Mouse (Mus musculus) C3H10T1/2 (cell line): Measurements from ENCODE around the gene Trim5. TPM values are rescaled to one million over a fixed set of nuclear protein-coding genes. Genes with fewer than 3 reads are reported as not detected.

Experiments used
- polyA plus RNA-seq, 2 experiments: library from polyadenylated mRNA; unstranded; fragments of >200 nt; fragmentation: generic; extraction: Trizol; gene quantifications; one replicate each; pipeline ENCODE4 v1.2.1; 2012; ENCODE audit warnings: missing spikeins in 2 of 2

Gene Trim5
- not detected for polyA plus RNA-seq

GRCm38 (mm10) chr7:104287576-104288443 is at the start of gene Trim5:
TSS of gene Trim5 (minus strand) at chr7:104288094.

GRCm38 (mm10) chr7:104329171-104329570 is 41.3 kb upstream of the Trim5 start, which contains the start of gene Trim34b:
TSS of gene Trim34b (plus strand) at chr7:104329471.

GRCm38 (mm10) chr7:104315369-104316080 is 27.6 kb upstream of the Trim5 start, which contains the start of gene Trim12a:
TSS of gene Trim12a (minus strand) at chr7:104315466.

GRCm38 (mm10) chr7:104244287-104245181 is 43.4 kb downstream of the Trim5 start, which contains the start of gene Trim34a:
TSS of gene Trim34a (plus strand) at chr7:104244457.

GRCm38 (mm10) chr7:104218701-104219569 is 69.0 kb downstream of the Trim5 start, which contains the start of gene Trim6:
TSS of gene Trim6 (plus strand) at chr7:104218793.

Other genes starting within 250 kb of the Trim5 start
- gene Olfr642, start 235.4 kb downstream of the Trim5 start, polyA plus RNA-seq: not detected
- not detected for gene 4930516K23Rik, start 226.6 kb downstream of the Trim5 start, polyA plus RNA-seq
- gene Olfr644, start 216.2 kb downstream of the Trim5 start, polyA plus RNA-seq: not detected
- gene Olfr645, start 202.6 kb downstream of the Trim5 start, polyA plus RNA-seq: not detected
- gene Olfr646, start 183.2 kb downstream of the Trim5 start, polyA plus RNA-seq: not detected
- not detected for gene Ubqln5, start 158.3 kb downstream of the Trim5 start, polyA plus RNA-seq
- gene Olfr643, start 150.7 kb downstream of the Trim5 start, polyA plus RNA-seq: not detected
- not detected for gene Ubqln3, start 144.8 kb downstream of the Trim5 start, polyA plus RNA-seq
- gene Ubqlnl, start 137.5 kb downstream of the Trim5 start, polyA plus RNA-seq: not detected
- gene Olfm5, start 123.3 kb downstream of the Trim5 start, polyA plus RNA-seq: not detected
- gene Olfr648, start 104.7 kb downstream of the Trim5 start, polyA plus RNA-seq: under 1 TPM in 1 of 2 experiments, not detected in 1; 0.01 TPM
- not detected for gene Olfr649, start 92.1 kb downstream of the Trim5 start, polyA plus RNA-seq
- gene Trim6, start 69.3 kb downstream of the Trim5 start, polyA plus RNA-seq: under 1 TPM; 0.07 to 0.15 TPM
- gene Trim34a, start 43.6 kb downstream of the Trim5 start, polyA plus RNA-seq: under 1 TPM; 0.01 to 0.54 TPM
- gene Trim12a, start 27.4 kb upstream of the Trim5 start, polyA plus RNA-seq: under 1 TPM in 1 of 2 experiments, not detected in 1; 0.01 TPM
- under 1 TPM in 1 of 2 experiments, not detected in 1; 0.92 TPM for gene Trim34b, start 41.4 kb upstream of the Trim5 start, polyA plus RNA-seq
- 1 to 10 TPM in 1 of 2 experiments, under 1 TPM in 1; 0.13 to 3.7 TPM for gene Trim12c, start 65.3 kb upstream of the Trim5 start, polyA plus RNA-seq
- gene Trim30b, start 81.8 kb upstream of the Trim5 start, polyA plus RNA-seq: not detected
- not detected for gene Trim30c, start 112.7 kb upstream of the Trim5 start, polyA plus RNA-seq
- gene Trim30a, start 177.1 kb upstream of the Trim5 start, polyA plus RNA-seq: 1 to 10 TPM in 1 of 2 experiments, not detected in 1; 1.7 TPM
- gene Trim30d, start 219.8 kb upstream of the Trim5 start, polyA plus RNA-seq: under 1 TPM in 1 of 2 experiments, not detected in 1; 0.73 TPM